In genomic region chr6:56489161-56489560, GRCm38 (mm10) we compare ENCODE assay signal across 28 mouse cellular contexts.
"Had no signal": no experiment of that assay in that cellular context is flagged by ENCODE, and none has a peak within 500 bp of the region (broad histone marks: within the 10 kb centered on the region; RNA-seq: fewer than 3 reads in every experiment).

No protein-coding gene starts in this region.

- H3K27ac ChIP-seq: embryonic facial prominence, embryonic 12.5 days; embryonic facial prominence, embryonic 13.5 days; embryonic facial prominence, embryonic 15.5 days; forebrain, embryonic 10.5 days; forebrain, embryonic 12.5 days; forebrain, embryonic 13.5 days; forebrain, embryonic 15.5 days; gastrocnemius, adult 2 months; heart, adult 2 months had no signal

- H3K27me3 ChIP-seq: embryonic facial prominence, embryonic 12.5 days; embryonic facial prominence, embryonic 13.5 days; embryonic facial prominence, embryonic 15.5 days; forebrain, embryonic 12.5 days; forebrain, embryonic 13.5 days; forebrain, embryonic 15.5 days had no signal

- ATAC-seq: forebrain, embryonic 13.5 days; forebrain, embryonic 14.5 days; forebrain, embryonic 15.5 days; forebrain, embryonic 16.5 days; forebrain, postnatal 0 days had no signal

- H3K9me3 ChIP-seq: embryonic facial prominence, embryonic 12.5 days; embryonic facial prominence, embryonic 13.5 days; embryonic facial prominence, embryonic 15.5 days; forebrain, embryonic 10.5 days; forebrain, embryonic 12.5 days; forebrain, embryonic 13.5 days; forebrain, embryonic 15.5 days had no signal

- H3K4me2 ChIP-seq: embryonic facial prominence, embryonic 12.5 days; embryonic facial prominence, embryonic 13.5 days; embryonic facial prominence, embryonic 15.5 days; forebrain, embryonic 12.5 days; forebrain, embryonic 13.5 days; forebrain, embryonic 15.5 days had no signal

- DNase-seq: cerebellum, adult 2 months; cerebellum, adult 8-10 months; cerebellum, adult 9-10 months; cerebellum, adult 9-11 months; cerebellum, postnatal 10 days; cerebellum, postnatal 14 days; cerebellum, postnatal 25 days; cerebellum, postnatal 36 days; embryo, embryonic 11 days; forebrain, postnatal 0 days; gastrocnemius, adult 2 months; gastrocnemius, postnatal 10 days; gastrocnemius, postnatal 14 days; gastrocnemius, postnatal 25 days; gastrocnemius, postnatal 36 days; heart, adult 11 months; heart, adult 18-20 months; heart, adult 2 months had no signal

- H3K4me3 ChIP-seq: embryonic facial prominence, embryonic 12.5 days; embryonic facial prominence, embryonic 13.5 days; embryonic facial prominence, embryonic 15.5 days; erythroblast, embryonic 14.5 days; forebrain, embryonic 10.5 days; forebrain, embryonic 12.5 days; forebrain, embryonic 13.5 days; forebrain, embryonic 15.5 days; gastrocnemius, adult 2 months; heart, adult 2 months had no signal

- H3K4me1 ChIP-seq: embryonic facial prominence, embryonic 12.5 days; embryonic facial prominence, embryonic 13.5 days; embryonic facial prominence, embryonic 15.5 days; forebrain, embryonic 10.5 days; forebrain, embryonic 12.5 days; forebrain, embryonic 13.5 days; forebrain, embryonic 15.5 days had no signal

- H3K36me3 ChIP-seq: embryonic facial prominence, embryonic 12.5 days; embryonic facial prominence, embryonic 13.5 days; embryonic facial prominence, embryonic 15.5 days; forebrain, embryonic 10.5 days; forebrain, embryonic 12.5 days; forebrain, embryonic 15.5 days had no signal

- H3K9ac ChIP-seq: embryonic facial prominence, embryonic 12.5 days; embryonic facial prominence, embryonic 13.5 days; embryonic facial prominence, embryonic 15.5 days; forebrain, embryonic 12.5 days; forebrain, embryonic 13.5 days; forebrain, embryonic 15.5 days; forebrain, postnatal 0 days had no signal
